Mouse (Mus musculus) gastrocnemius, adult 2 months (tissue): ENCODE measurements around the gene Eef2. TPM values are rescaled to one million over a fixed set of nuclear protein-coding genes. Genes with fewer than 3 reads are reported as not detected.
"Not testable (repeated sequence)": the region's sequence is repeated elsewhere in the genome, so short reads cannot be mapped to it uniquely, and the experiment has no call there.

Source experiments
- DNase-seq: peaks from one replicate; pipeline ENCODE4 v3.0.0; 2022
- H3K27ac ChIP-seq: fragments of 200-600 bp; 2 replicates; pipeline ENCODE4 v1.8.1; 2022; ENCODE audit warnings: mild to moderate bottlenecking
- H3K4me3 ChIP-seq: fragments of 200-600 bp; 2 replicates; pipeline ENCODE4 v1.8.1; 2022; ENCODE audit warnings: mild to moderate bottlenecking, moderate library complexity
- CTCF ChIP-seq: fragments of 200-600 bp; IDR thresholded peaks from 2 replicates; pipeline ENCODE4 v1.8.1; 2022; ENCODE audit warnings: antibody characterized with exemption, mild to moderate bottlenecking, moderate library complexity
- intact Hi-C: fragments of 180-260 bp; cut with DNase I; formaldehyde crosslinking; loops from one replicate; pipeline ENCODE4 v1.15.1; 2025
- total RNA-seq, 2 experiments: library from RNA; stranded (reverse); gene quantifications; 2 replicates each; pipeline ENCODE4 v1.2.3; 2021

Eef2 gene
- total RNA-seq, 2 experiments from 2014 or later = 1,128 to 1,335 TPM

- no peak for DNase-seq
- TF ChIP-seq CTCF = no peak
- Histone ChIP-seq H3K4me3 (no peak overlapping the region), H3K27ac (no peak overlapping the region)
- intact Hi-C loops = no loop called here
Observed at GRCm38 (mm10) chr10:81221402-81222015, 45.1 kb downstream of the Eef2 start.

- intact Hi-C loops, H3K4me3 ChIP-seq, H3K27ac ChIP-seq, DNase-seq: not testable (repeated sequence)
Observed at GRCm38 (mm10) chr10:81223731-81224130, 47.3 kb downstream of the Eef2 start.

GRCm38 (mm10) chr10:81229735-81230437, 53.5 kb downstream of the Eef2 start:
- Histone ChIP-seq H3K4me3 (no peak overlapping the region), H3K27ac (no peak overlapping the region)
- TF ChIP-seq CTCF = no peak
- intact Hi-C loops = no loop called here
- DNase-seq = no peak

GRCm38 (mm10) chr10:81230438-81231332, 54.3 kb downstream of the Eef2 start, which contains the start of gene Atcay:
TSS of gene Atcay (minus strand) at chr10:81230833.
- Histone ChIP-seq H3K27ac (no peak within 1 kb of the TSS), H3K4me3 (no peak within 1 kb of the TSS)
- no peak for DNase-seq
- TF ChIP-seq CTCF = peak; percentile 52
- intact Hi-C loops = no loop called here

GRCm38 (mm10) chr10:81231436-81231835, 55.0 kb downstream of the Eef2 start:
- DNase-seq = no peak
- Histone ChIP-seq H3K27ac (no peak overlapping the region), H3K4me3 (no peak overlapping the region)
- intact Hi-C loops = no loop called here
- no peak for TF ChIP-seq CTCF

Other genes starting within 250 kb of the Eef2 start
- gene Gadd45b, start 246.6 kb upstream of the Eef2 start, total RNA-seq = 10 to 100 TPM; 23.6 to 28.4 TPM
- gene Gng7, start 161.7 kb upstream of the Eef2 start, total RNA-seq = 1 to 10 TPM in 1 of 2 experiments, under 1 TPM in 1; 0.66 to 1.0 TPM
- under 1 TPM in 1 of 2 experiments, not detected in 1; 0.08 TPM for gene Diras1, start 151.0 kb upstream of the Eef2 start, total RNA-seq
- 10 to 100 TPM; 11.6 to 16.0 TPM for gene Slc39a3, start 139.2 kb upstream of the Eef2 start, total RNA-seq
- gene Sgta, start 116.5 kb upstream of the Eef2 start, total RNA-seq = 100 to 1,000 TPM; 100 TPM
- 10 to 100 TPM; 25.1 to 25.9 TPM for gene Thop1, start 106.6 kb upstream of the Eef2 start, total RNA-seq
- not detected for gene Creb3l3, start 77.8 kb upstream of the Eef2 start, total RNA-seq
- 100 to 1,000 TPM; 148 to 187 TPM for gene Map2k2, start 70.7 kb upstream of the Eef2 start, total RNA-seq
- gene Zbtb7a, start 41.4 kb upstream of the Eef2 start, total RNA-seq = 10 to 100 TPM; 23.3 to 25.9 TPM
- gene Pias4, start 8.7 kb upstream of the Eef2 start, total RNA-seq = 10 to 100 TPM; 15.7 to 16.2 TPM
- 10 to 100 TPM; 22.1 to 24.9 TPM for gene Dapk3, start 6.4 kb downstream of the Eef2 start, total RNA-seq
- gene 4930442H23Rik, start 7.2 kb downstream of the Eef2 start, total RNA-seq = not detected
- 10 to 100 TPM; 59.7 to 72.8 TPM for gene Nmrk2, start 25.4 kb downstream of the Eef2 start, total RNA-seq
- not detected for gene Atcay, start 54.2 kb downstream of the Eef2 start, total RNA-seq
- gene Zfr2, start 56.5 kb downstream of the Eef2 start, total RNA-seq = 1 to 10 TPM; 1.8 to 2.7 TPM
- gene Matk, start 76.3 kb downstream of the Eef2 start, total RNA-seq = under 1 TPM; 0.15 to 0.31 TPM
- 100 to 1,000 TPM; 103 to 112 TPM for gene Mrpl54, start 90.3 kb downstream of the Eef2 start, total RNA-seq
- gene Apba3, start 90.3 kb downstream of the Eef2 start, total RNA-seq = 100 to 1,000 TPM; 110 to 119 TPM
- gene Tjp3, start 115.0 kb downstream of the Eef2 start, total RNA-seq = not detected
- 10 to 100 TPM; 20.7 to 25.0 TPM for gene Pip5k1c, start 116.3 kb downstream of the Eef2 start, total RNA-seq
- 10 to 100 TPM in 1 of 2 experiments, 1 to 10 TPM in 1; 8.5 to 11.5 TPM for gene Cactin, start 144.5 kb downstream of the Eef2 start, total RNA-seq
- under 1 TPM; 0.43 to 0.75 TPM for gene Tbxa2r, start 152.1 kb downstream of the Eef2 start, total RNA-seq
- 1 to 10 TPM in 1 of 2 experiments, under 1 TPM in 1; 0.69 to 1.3 TPM for gene Gipc3, start 166.6 kb downstream of the Eef2 start, total RNA-seq
- gene Hmg20b, start 173.8 kb downstream of the Eef2 start, total RNA-seq = 10 to 100 TPM; 22.9 to 28.2 TPM
- 1 to 10 TPM; 2.2 to 3.3 TPM for gene Mfsd12, start 180.9 kb downstream of the Eef2 start, total RNA-seq
- 1 to 10 TPM in 1 of 2 experiments, under 1 TPM in 1; 0.89 to 1.2 TPM for gene 4930404N11Rik, start 189.2 kb downstream of the Eef2 start, total RNA-seq
- gene Fzr1, start 201.9 kb downstream of the Eef2 start, total RNA-seq = 10 to 100 TPM; 14.0 to 18.8 TPM
- gene Dohh, start 207.8 kb downstream of the Eef2 start, total RNA-seq = 10 to 100 TPM; 38.1 to 39.8 TPM
- gene Gm48551, start 207.8 kb downstream of the Eef2 start, total RNA-seq = 1 to 10 TPM in 1 of 2 experiments, under 1 TPM in 1; 0.87 to 2.8 TPM
- gene Gm48552, start 212.4 kb downstream of the Eef2 start, total RNA-seq = 1 to 10 TPM in 1 of 2 experiments, under 1 TPM in 1; 0.84 to 1.0 TPM
- gene Smim24, start 216.4 kb downstream of the Eef2 start, total RNA-seq = not detected